Mouse (Mus musculus): ENCODE results near the gene Slc46a2. TPM values are rescaled to one million over a fixed set of nuclear protein-coding genes. Genes with fewer than 3 reads are reported as not detected.
A peak's percentile ranks its signal among the peaks of the same experiment; 100 is the strongest.

The Slc46a2 gene
- polyA plus RNA-seq, 1 experiment from 2014 or later = not detected

GRCm38 (mm10) chr4:59917966-59918365, 3.1 kb upstream of the Slc46a2 start:
- DNase-seq (ENCODE audit: low spot score) = no peak
- Histone ChIP-seq H3K36me3 (replicated peaks; ENCODE audit: control insufficient read depth, insufficient read depth) (no peaks in the 10 kb centered on the region), H3K4me1 (replicated peaks; ENCODE audit: control insufficient read depth, insufficient read depth, low read length) (no peaks in the 10 kb centered on the region), H3K27ac (no peak overlapping the region), H3K27me3 (ENCODE audit: control insufficient read depth, insufficient read depth, low read length) (0 out of 2 replicates have a peak, but pooled peaks cover 7% of the 10 kb centered on the region), H3K4me3 (replicated peaks; ENCODE audit: low read length) (no peak overlapping the region), H3K4me2 (replicated peaks) (no peak overlapping the region), H3K9me3 (ENCODE audit: control insufficient read depth, low read length) (no peaks in the 10 kb centered on the region), H3K9ac (no peak overlapping the region)
- WGBS = 89% methylated on average over 3 of the region's 3 CpGs
- ATAC-seq (ENCODE audit: low FRiP score) = no peak

- Histone ChIP-seq H3K36me3 (replicated peaks; ENCODE audit: control insufficient read depth, insufficient read depth) (no peaks in the 10 kb centered on the region), H3K4me1 (replicated peaks; ENCODE audit: control insufficient read depth, insufficient read depth, low read length) (no peaks in the 10 kb centered on the region), H3K9ac (no peak overlapping the region), H3K4me2 (replicated peaks) (no peak overlapping the region), H3K9me3 (ENCODE audit: control insufficient read depth, low read length) (no peaks in the 10 kb centered on the region), H3K4me3 (replicated peaks; ENCODE audit: low read length) (no peak overlapping the region), H3K27me3 (ENCODE audit: control insufficient read depth, insufficient read depth, low read length) (no peaks in the 10 kb centered on the region), H3K27ac (no peak overlapping the region)
- DNase-seq (ENCODE audit: low spot score) (no peak), ATAC-seq (ENCODE audit: low FRiP score) (no peak)
- 90% methylated on average over 2 of the region's 2 CpGs for WGBS
Observed at GRCm38 (mm10) chr4:59908785-59909184, 6.1 kb downstream of the Slc46a2 start.

- Histone ChIP-seq H3K4me3 (replicated peaks; ENCODE audit: low read length) (no peak overlapping the region), H3K9ac (no peak overlapping the region), H3K27ac (no peak overlapping the region), H3K4me1 (replicated peaks; ENCODE audit: control insufficient read depth, insufficient read depth, low read length) (no peaks in the 10 kb centered on the region), H3K9me3 (ENCODE audit: control insufficient read depth, low read length) (no peaks in the 10 kb centered on the region), H3K4me2 (replicated peaks) (no peak overlapping the region), H3K36me3 (replicated peaks; ENCODE audit: control insufficient read depth, insufficient read depth) (no peaks in the 10 kb centered on the region), H3K27me3 (ENCODE audit: control insufficient read depth, insufficient read depth, low read length) (no peaks in the 10 kb centered on the region)
- WGBS = 40% methylated on average over 10 of the region's 10 CpGs
- ATAC-seq (ENCODE audit: low FRiP score) = peak; percentile 39; the same call in 1 of the 2 replicates
- DNase-seq (ENCODE audit: low spot score) = no peak
Observed at GRCm38 (mm10) chr4:59907657-59908230, 7.1 kb downstream of the Slc46a2 start.

- H3K9ac ChIP-seq = no peak overlapping the region
- ATAC-seq (ENCODE audit: low FRiP score) (no peak), DNase-seq (ENCODE audit: low spot score) (no peak)
- H3K36me3 ChIP-seq (replicated peaks; ENCODE audit: control insufficient read depth, insufficient read depth) = no peaks in the 10 kb centered on the region
- 78% methylated on average over 6 of the region's 6 CpGs for WGBS
- H3K27ac ChIP-seq = no peak overlapping the region
- H3K27me3 ChIP-seq (ENCODE audit: control insufficient read depth, insufficient read depth, low read length) = no peaks in the 10 kb centered on the region
- no peak overlapping the region for H3K4me3 ChIP-seq (replicated peaks; ENCODE audit: low read length)
- no peaks in the 10 kb centered on the region for H3K9me3 ChIP-seq (ENCODE audit: control insufficient read depth, low read length)
- no peak overlapping the region for H3K4me2 ChIP-seq (replicated peaks)
- H3K4me1 ChIP-seq (replicated peaks; ENCODE audit: control insufficient read depth, insufficient read depth, low read length) = no peaks in the 10 kb centered on the region
Observed at GRCm38 (mm10) chr4:59907092-59907491, 7.8 kb downstream of the Slc46a2 start.

DNA sequence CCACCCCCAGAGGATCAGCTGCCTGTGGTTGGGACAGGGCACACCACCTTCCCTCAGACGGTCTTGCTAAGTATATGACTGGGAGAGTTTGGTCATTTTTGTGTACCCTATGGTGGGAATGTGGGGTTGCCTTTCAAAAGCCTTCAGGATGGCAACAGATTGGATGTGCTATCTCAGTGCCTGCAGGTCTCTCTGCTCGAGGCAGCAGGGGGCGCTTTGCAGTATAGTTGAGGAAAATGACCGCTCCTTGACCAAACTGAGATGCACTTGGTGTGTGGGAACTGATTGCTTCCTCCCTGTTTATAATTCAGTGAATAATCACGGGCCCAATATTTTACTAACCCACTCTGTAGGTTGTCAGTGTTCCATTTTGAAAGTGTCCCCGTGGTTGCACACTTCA, 12.3 kb downstream of the Slc46a2 start:
- Histone ChIP-seq H3K27me3 (ENCODE audit: control insufficient read depth, insufficient read depth, low read length) (no peaks in the 10 kb centered on the region), H3K9me3 (ENCODE audit: control insufficient read depth, low read length) (no peaks in the 10 kb centered on the region), H3K36me3 (replicated peaks; ENCODE audit: control insufficient read depth, insufficient read depth) (peaks cover 17% of the 10 kb centered on the region), H3K4me2 (replicated peaks) (no peak overlapping the region), H3K4me3 (replicated peaks; ENCODE audit: low read length) (no peak overlapping the region), H3K9ac (no peak overlapping the region), H3K4me1 (replicated peaks; ENCODE audit: control insufficient read depth, insufficient read depth, low read length) (no peaks in the 10 kb centered on the region), H3K27ac (no peak overlapping the region)
- ATAC-seq (ENCODE audit: low FRiP score) (no peak), DNase-seq (ENCODE audit: low spot score) (no peak)
- 68% methylated on average over 6 of the region's 6 CpGs for WGBS

- 93% methylated on average over 6 of the region's 6 CpGs for WGBS
- H3K9ac ChIP-seq = no peak overlapping the region
Observed at GRCm38 (mm10) chr4:59901810-59902209, 13.0 kb downstream of the Slc46a2 start.

GRCm38 (mm10) chr4:59898521-59898919, 16.3 kb downstream of the Slc46a2 start:
- Histone ChIP-seq H3K4me1 (replicated peaks; ENCODE audit: control insufficient read depth, insufficient read depth, low read length) (no peaks in the 10 kb centered on the region), H3K9ac (no peak overlapping the region), H3K27ac (no peak overlapping the region), H3K9me3 (ENCODE audit: control insufficient read depth, low read length) (no peaks in the 10 kb centered on the region), H3K4me2 (replicated peaks) (no peak overlapping the region), H3K27me3 (ENCODE audit: control insufficient read depth, insufficient read depth, low read length) (no peaks in the 10 kb centered on the region), H3K4me3 (replicated peaks; ENCODE audit: low read length) (no peak overlapping the region), H3K36me3 (replicated peaks; ENCODE audit: control insufficient read depth, insufficient read depth) (peaks cover 47% of the 10 kb centered on the region)
- no peak for DNase-seq (ENCODE audit: low spot score)
- no peak for ATAC-seq (ENCODE audit: low FRiP score)
- 92% methylated on average over 9 of the region's 9 CpGs for WGBS

More at GRCm38 (mm10) chr4:59901810-59902209, 13.0 kb downstream of the Slc46a2 start:
- Histone ChIP-seq H3K27me3 (ENCODE audit: control insufficient read depth, insufficient read depth, low read length) (no peaks in the 10 kb centered on the region), H3K9me3 (ENCODE audit: control insufficient read depth, low read length) (no peaks in the 10 kb centered on the region), H3K36me3 (replicated peaks; ENCODE audit: control insufficient read depth, insufficient read depth) (peaks cover 21% of the 10 kb centered on the region), H3K4me3 (replicated peaks; ENCODE audit: low read length) (no peak overlapping the region), H3K27ac (no peak overlapping the region), H3K4me2 (replicated peaks) (no peak overlapping the region), H3K4me1 (replicated peaks; ENCODE audit: control insufficient read depth, insufficient read depth, low read length) (no peaks in the 10 kb centered on the region)
- ATAC-seq (ENCODE audit: low FRiP score) (no peak), DNase-seq (ENCODE audit: low spot score) (no peak)

- no peak overlapping the region for H3K9ac ChIP-seq
- no peaks in the 10 kb centered on the region for H3K4me1 ChIP-seq (replicated peaks; ENCODE audit: control insufficient read depth, insufficient read depth, low read length)
- H3K4me3 ChIP-seq (replicated peaks; ENCODE audit: low read length) = no peak overlapping the region
- no peak overlapping the region for H3K27ac ChIP-seq
- no peak for DNase-seq (ENCODE audit: low spot score)
- H3K36me3 ChIP-seq (replicated peaks; ENCODE audit: control insufficient read depth, insufficient read depth) = peaks cover 52% of the 10 kb centered on the region
- no peak overlapping the region for H3K4me2 ChIP-seq (replicated peaks)
- no peaks in the 10 kb centered on the region for H3K27me3 ChIP-seq (ENCODE audit: control insufficient read depth, insufficient read depth, low read length)
- no peaks in the 10 kb centered on the region for H3K9me3 ChIP-seq (ENCODE audit: control insufficient read depth, low read length)
- no peak for ATAC-seq (ENCODE audit: low FRiP score)
- WGBS = 93% methylated on average over 12 of the region's 12 CpGs
Observed at GRCm38 (mm10) chr4:59897814-59898520, 16.9 kb downstream of the Slc46a2 start.

DNA sequence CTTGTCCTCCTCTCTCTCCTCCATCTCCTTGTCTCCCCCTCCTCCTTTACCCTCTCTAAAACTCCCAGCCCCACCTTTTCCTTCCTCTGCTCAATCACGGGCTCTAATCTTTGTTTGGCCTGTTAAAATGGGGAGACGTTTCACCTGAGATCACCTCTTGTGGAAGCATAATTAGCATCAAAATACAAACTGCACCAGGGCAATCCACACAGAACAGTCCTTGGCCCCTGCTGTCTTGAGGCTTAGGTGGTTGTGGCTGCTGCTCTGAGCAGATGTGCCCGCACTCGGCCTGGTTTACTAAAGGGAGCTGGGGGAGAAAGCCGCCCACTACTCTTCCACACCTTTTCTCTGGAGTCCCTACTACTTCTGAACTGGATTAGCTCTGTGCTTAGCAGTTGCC, 18.9 kb downstream of the Slc46a2 start:
- no peaks in the 10 kb centered on the region for H3K27me3 ChIP-seq (ENCODE audit: control insufficient read depth, insufficient read depth, low read length)
- peaks cover 57% of the 10 kb centered on the region for H3K36me3 ChIP-seq (replicated peaks; ENCODE audit: control insufficient read depth, insufficient read depth)
- DNase-seq (ENCODE audit: low spot score) = no peak
- H3K9me3 ChIP-seq (ENCODE audit: control insufficient read depth, low read length) = no peaks in the 10 kb centered on the region
- no peak overlapping the region for H3K4me3 ChIP-seq (replicated peaks; ENCODE audit: low read length)
- 76% methylated on average over 5 of the region's 5 CpGs for WGBS
- no peak for ATAC-seq (ENCODE audit: low FRiP score)
- no peaks in the 10 kb centered on the region for H3K4me1 ChIP-seq (replicated peaks; ENCODE audit: control insufficient read depth, insufficient read depth, low read length)
- no peak overlapping the region for H3K9ac ChIP-seq
- no peak overlapping the region for H3K4me2 ChIP-seq (replicated peaks)
- H3K27ac ChIP-seq = no peak overlapping the region
